Comparison of ENCODE assay signal across 9 mouse cellular contexts in the genomic region with DNA sequence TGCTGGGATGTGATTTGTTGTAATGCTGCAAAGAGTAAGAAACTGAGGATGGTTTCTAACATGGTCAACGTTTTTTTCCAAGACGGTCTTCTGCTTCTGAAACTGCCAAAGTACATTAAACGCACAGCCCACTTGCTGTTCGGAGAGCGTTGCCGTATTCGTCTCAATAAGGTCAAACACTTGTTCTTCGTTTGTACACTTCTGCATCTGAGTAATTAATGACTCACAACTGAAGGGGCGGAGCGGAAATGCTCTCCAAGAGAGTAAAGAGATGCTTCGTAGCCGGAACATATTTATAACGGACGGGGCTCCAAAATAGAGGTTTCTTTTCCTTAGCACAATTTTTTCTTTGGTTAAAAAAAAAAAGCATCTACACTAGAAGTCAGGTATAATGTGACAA. TPM values are rescaled to one million over a fixed set of nuclear protein-coding genes. Genes with fewer than 3 reads are reported as not detected.
DNase-seq lines count a peak whose midpoint lies in the region; ATAC-seq and TF ChIP-seq lines count a peak whose summit lies in the region.
"Had no signal": no experiment of that assay in that cellular context is flagged by ENCODE, and none has a peak within 500 bp of the region (broad histone marks: within the 10 kb centered on the region; RNA-seq: fewer than 3 reads in every experiment).

No protein-coding gene starts in this region.

- ATAC-seq in cerebellum, adult (ENCODE audit: insufficient number of reproducible peaks, low FRiP score, low TSS enrichment): no peak
- no peak for ATAC-seq in kidney, embryonic 15.5 days (replicated peaks; ENCODE audit: low FRiP score)
- ATAC-seq in megakaryocyte, adult 5-6 weeks (ENCODE audit: poor library complexity, severe bottlenecking): no peak

- peak in 1 of 2 experiments; percentile 17 for DNase-seq in cerebellum, adult 2 months
- peak; percentile 12 to 16 for DNase-seq in layer of hippocampus, postnatal 36 days
- DNase-seq in layer of hippocampus, postnatal 25 days (ENCODE audit: extremely low spot score in 1 of 2, low spot score in 1 of 2): no peak
- DNase-seq in MN1 (ENCODE audit: low spot score): peak; percentile 73
- DNase-seq in ovary, adult 18-20 months (ENCODE audit: low spot score): no peak
- DNase-seq: gastrocnemius, postnatal 36 days had no signal

- no peak for TF ChIP-seq CTCF in cerebellum, adult 2 months (IDR thresholded peaks at IDR 0.05; ENCODE audit: borderline replicate concordance, insufficient read depth, low read depth, low read length)

- TF ChIP-seq POLR2A in cerebellum, adult 2 months (IDR thresholded peaks at IDR 0.05; ENCODE audit: borderline replicate concordance, insufficient read depth, low read length): no peak

- H3K4me3 ChIP-seq in cerebellum, adult 2 months (replicated peaks; ENCODE audit: insufficient read depth, low read depth, low read length): peak overlapping the region; percentile 42
- peak overlapping the region; percentile 83; the same call in 1 of the 2 replicates for H3K4me3 ChIP-seq in kidney, embryonic 15.5 days (replicated peaks)

- H3K4me2 ChIP-seq in kidney, embryonic 15.5 days: peak overlapping the region; percentile 80

- H3K9me3 ChIP-seq in kidney, embryonic 15.5 days (replicated peaks): no peaks in the 10 kb centered on the region

- no peak overlapping the region for H3K27ac ChIP-seq in cerebellum, adult 2 months (ENCODE audit: insufficient read depth, low read length)
- no peak overlapping the region for H3K27ac ChIP-seq in kidney, embryonic 15.5 days

- no peaks in the 10 kb centered on the region for H3K27me3 ChIP-seq in cerebellum, adult 2 months (ENCODE audit: control insufficient read depth, insufficient read depth, low read length)
- H3K27me3 ChIP-seq in kidney, embryonic 15.5 days: 0 out of 2 replicates have a peak, but pooled peaks cover 6% of the 10 kb centered on the region

- H3K36me3 ChIP-seq in kidney, embryonic 15.5 days: peaks cover 9% of the 10 kb centered on the region

- no peak overlapping the region for H3K9ac ChIP-seq in kidney, embryonic 15.5 days

- 64% methylated on average over 14 of the region's 14 CpGs for WGBS in cerebellum, adult 2 months
- WGBS in kidney, embryonic 15.5 days: 83% methylated on average over 14 of the region's 14 CpGs

- peaks cover 3% of the 10 kb centered on the region; the same call in 1 of the 2 replicates for H3K4me1 ChIP-seq in cerebellum, adult 2 months (ENCODE audit: control insufficient read depth, insufficient read depth, low read length)
- peaks cover 11% of the 10 kb centered on the region; the same call in 1 of the 2 replicates for H3K4me1 ChIP-seq in kidney, embryonic 15.5 days

RNA-seq across cellular contexts. Expression of a gene that starts 1.1 kb away (rescaled TPM):
- polyA plus RNA-seq in cerebellum, adult 2 months (2012; rRNA removed): 16.5 and 16.6 TPM in 2 replicates
- 10 to 100 TPM; 18.4 to 19.2 TPM for total RNA-seq in layer of hippocampus, postnatal 36 days (2021)
- 10 to 100 TPM; 16.6 to 19.4 TPM for total RNA-seq in layer of hippocampus, postnatal 25 days (2021)
- polyA plus RNA-seq in kidney, embryonic 15.5 days (2015; fragmentation: Nextera tagmentation; extraction: Ambion mirVana): 11.8 and 13.7 TPM in 2 replicates
- total RNA-seq in megakaryocyte, adult 5-6 weeks (2015): 4.2 and 4.6 TPM in 2 replicates
- 4.4 and 4.6 TPM in 2 replicates for total RNA-seq in megakaryocyte, adult 5-6 weeks (2017)

RNA-seq across cellular contexts. Expression of a gene that starts 10.2 kb away (rescaled TPM):
- polyA plus RNA-seq in cerebellum, adult 2 months (2012; rRNA removed): 23.2 and 24.0 TPM in 2 replicates
- 10 to 100 TPM; 64.7 to 74.6 TPM for total RNA-seq in layer of hippocampus, postnatal 36 days (2021)
- 10 to 100 TPM; 60.4 to 66.1 TPM for total RNA-seq in layer of hippocampus, postnatal 25 days (2021)
- 145 and 160 TPM in 2 replicates for polyA plus RNA-seq in kidney, embryonic 15.5 days (2015; fragmentation: Nextera tagmentation; extraction: Ambion mirVana)
- 83.7 and 91.7 TPM in 2 replicates for total RNA-seq in megakaryocyte, adult 5-6 weeks (2015)
- total RNA-seq in megakaryocyte, adult 5-6 weeks (2017): 54.9 and 62.2 TPM in 2 replicates

RNA-seq across cellular contexts. Expression of a gene that starts 42.3 kb away (rescaled TPM):
- 0.13 and 0.16 TPM in 2 replicates for polyA plus RNA-seq in cerebellum, adult 2 months (2012; rRNA removed)
- under 1 TPM; 0.40 to 0.53 TPM for total RNA-seq in layer of hippocampus, postnatal 36 days (2021)
- total RNA-seq in layer of hippocampus, postnatal 25 days (2021): under 1 TPM; 0.57 to 0.66 TPM
- polyA plus RNA-seq in kidney, embryonic 15.5 days (2015; fragmentation: Nextera tagmentation; extraction: Ambion mirVana): 2.5 and 3.7 TPM in 2 replicates
- total RNA-seq in megakaryocyte, adult 5-6 weeks (2015): not detected in 2 replicates
- 0.33 TPM in 1 of 2 replicates, not detected in the other for total RNA-seq in megakaryocyte, adult 5-6 weeks (2017)

Comparison
In these comparisons a context has a peak if more than half of its experiments do, and no peak if none do; other contexts are left out.
1. DNase-seq: peak in layer of hippocampus, postnatal 36 days (2 of 2) and MN1 (single experiment); none in layer of hippocampus, postnatal 25 days (0 of 2) and ovary, adult 18-20 months (single experiment).